Mouse (Mus musculus) MEL (cell line): Measurements from ENCODE around the gene Creb5. TPM values are rescaled to one million over a fixed set of nuclear protein-coding genes. Genes with fewer than 3 reads are reported as not detected.

Experiments
- DNase-seq: peaks from one replicate; pipeline ENCODE4 v3.0.0; 2011; ENCODE audit warnings: low read depth, low spot score
- H3K27ac ChIP-seq: 2 replicates; pipeline ENCODE4 v1.5.1; 2012; ENCODE audit warnings: low read depth, mild to moderate bottlenecking, control low read depth, low read length, moderate library complexity; ENCODE audit not compliant: control insufficient read depth
- H3K27me3 ChIP-seq, 2 experiments: fragments of 150-350 bp in 1 of 2; sonication (generic) in 1 of 2; 2 replicates each; pipeline ENCODE4 v1.6.1; 2012; ENCODE audit warnings: low read length in 2 of 2, mild to moderate bottlenecking in 2 of 2, improper control_type of control experiment in 1 of 2, moderate library complexity in 1 of 2; ENCODE audit not compliant: insufficient read depth in 2 of 2, control insufficient read depth in 1 of 2
- H3K36me3 ChIP-seq, 2 experiments: 2 replicates each; pipeline ENCODE4 v1.6.1; 2012 to 2014; ENCODE audit warnings: low read length in 2 of 2, improper control_type of control experiment in 1 of 2, inconsistent platforms in 1 of 2, mild to moderate bottlenecking in 1 of 2; ENCODE audit not compliant: insufficient read depth in 2 of 2, control insufficient read depth in 1 of 2
- H3K4me1 ChIP-seq, 2 experiments: fragments of 150-350 bp in 1 of 2; sonication (generic) in 1 of 2; 2 replicates each; pipeline ENCODE4 v1.6.1; 2012; ENCODE audit warnings: low read length in 2 of 2, improper control_type of control experiment in 1 of 2, mild to moderate bottlenecking in 1 of 2; ENCODE audit not compliant: insufficient read depth in 2 of 2, control insufficient read depth in 1 of 2
- H3K4me3 ChIP-seq, 2 experiments: fragments of 150-350 bp in 1 of 2; sonication (generic) in 1 of 2; 2 replicates each; pipeline ENCODE4 v1.5.1; 2012; ENCODE audit warnings: low read depth in 2 of 2, low read length in 2 of 2, mild to moderate bottlenecking in 2 of 2, moderate library complexity in 2 of 2, control low read depth in 1 of 2, improper control_type of control experiment in 1 of 2; ENCODE audit not compliant: control insufficient read depth in 1 of 2, insufficient read depth in 1 of 2
- H3K79me2 ChIP-seq: 2 replicates; pipeline ENCODE4 v1.6.1; 2012; ENCODE audit warnings: mild to moderate bottlenecking, low read length, moderate library complexity; ENCODE audit not compliant: control insufficient read depth, poor library complexity, insufficient read depth
- H3K9ac ChIP-seq: 2 replicates; pipeline ENCODE4 v1.6.1; 2012; ENCODE audit warnings: low read depth, mild to moderate bottlenecking, control low read depth, low read length, moderate library complexity; ENCODE audit not compliant: control insufficient read depth, poor library complexity, severe bottlenecking
- H3K9me3 ChIP-seq: fragments of 150-350 bp; sonication (generic); replicated peaks from 2 replicates; pipeline ENCODE4 v1.6.1; 2012; ENCODE audit warnings: mild to moderate bottlenecking, low read length, improper control_type of control experiment, moderate library complexity; ENCODE audit not compliant: insufficient read depth
- CHD1 ChIP-seq: IDR thresholded peaks from 2 replicates; pipeline ENCODE4 v1.6.1; 2012; ENCODE audit warnings: low read depth, mild to moderate bottlenecking, inconsistent platforms, low read length, improper control_type of control experiment
- E2F4 ChIP-seq: IDR thresholded peaks from 2 replicates; pipeline ENCODE4 v1.6.1; 2011; ENCODE audit warnings: low read depth, low read length, improper control_type of control experiment, borderline replicate concordance
- ETS1 ChIP-seq: IDR thresholded peaks from 2 replicates; pipeline ENCODE4 v1.6.1; 2012; ENCODE audit warnings: low read depth, mild to moderate bottlenecking, inconsistent platforms, low read length, improper control_type of control experiment, moderate library complexity
- GABPA ChIP-seq: IDR thresholded peaks from 2 replicates; pipeline ENCODE4 v1.6.1; 2012; ENCODE audit warnings: low read depth, mild to moderate bottlenecking, inconsistent platforms, low read length, improper control_type of control experiment, moderate library complexity
- JUND ChIP-seq: IDR thresholded peaks from 2 replicates; pipeline ENCODE4 v1.6.1; 2011; ENCODE audit warnings: low read depth, mild to moderate bottlenecking, improper control_type of control experiment, low read length
- KAT2A ChIP-seq: conservative IDR thresholded peaks from 2 replicates; pipeline ENCODE4 v1.6.1; 2012; ENCODE audit warnings: low read depth, low read length, improper control_type of control experiment, inconsistent platforms
- MAFK ChIP-seq: IDR thresholded peaks from 2 replicates; pipeline ENCODE4 v1.6.1; 2011; ENCODE audit warnings: low read depth, mild to moderate bottlenecking, low read length, improper control_type of control experiment, borderline replicate concordance
- MAZ ChIP-seq: IDR thresholded peaks from 2 replicates; pipeline ENCODE4 v1.6.1; 2012; ENCODE audit warnings: low read depth, mild to moderate bottlenecking, inconsistent platforms, low read length, improper control_type of control experiment
- MXI1 ChIP-seq: IDR thresholded peaks from 2 replicates; pipeline ENCODE4 v1.6.1; 2011; ENCODE audit warnings: mild to moderate bottlenecking, low read depth, low read length, improper control_type of control experiment
- NRF1 ChIP-seq: IDR thresholded peaks from 2 replicates; pipeline ENCODE4 v1.6.1; 2014; ENCODE audit warnings: low read depth, mild to moderate bottlenecking, inconsistent platforms, low read length, improper control_type of control experiment, moderate library complexity; ENCODE audit not compliant: poor library complexity, insufficient read depth, severe bottlenecking
- POLR2AphosphoS2 ChIP-seq: IDR thresholded peaks from 2 replicates; pipeline ENCODE4 v1.6.1; 2011; ENCODE audit warnings: low read length, improper control_type of control experiment
- RCOR1 ChIP-seq: IDR thresholded peaks from 2 replicates; pipeline ENCODE4 v1.6.1; 2012; ENCODE audit warnings: low read depth, mild to moderate bottlenecking, inconsistent platforms, low read length, improper control_type of control experiment
- SIN3A ChIP-seq: IDR thresholded peaks from 2 replicates; pipeline ENCODE4 v1.6.1; 2012; ENCODE audit warnings: low read length, improper control_type of control experiment, inconsistent platforms
- TAL1 ChIP-seq: IDR thresholded peaks from 2 replicates; pipeline ENCODE4 v1.6.1; 2012; ENCODE audit warnings: mild to moderate bottlenecking, inconsistent platforms, low read length, moderate library complexity, mixed read lengths
- TBP ChIP-seq: IDR thresholded peaks from 2 replicates; pipeline ENCODE4 v1.8.0; 2011; ENCODE audit warnings: low read depth, low read length, improper control_type of control experiment
- TCF12 ChIP-seq: IDR thresholded peaks from 2 replicates; pipeline ENCODE4 v1.6.1; 2014; ENCODE audit warnings: low read depth, mild to moderate bottlenecking, inconsistent platforms, low read length, improper control_type of control experiment, moderate library complexity
- UBTF ChIP-seq: IDR thresholded peaks from 2 replicates; pipeline ENCODE4 v1.6.1; 2012; ENCODE audit warnings: low read depth, mild to moderate bottlenecking, inconsistent platforms, low read length, improper control_type of control experiment, moderate library complexity, borderline replicate concordance; ENCODE audit not compliant: insufficient read depth
- USF1 ChIP-seq: IDR thresholded peaks from 2 replicates; pipeline ENCODE4 v1.6.1; 2014; ENCODE audit warnings: low read depth, mild to moderate bottlenecking, inconsistent platforms, low read length, improper control_type of control experiment, moderate library complexity
- ZC3H11A ChIP-seq: IDR thresholded peaks from 2 replicates; pipeline ENCODE4 v1.6.1; 2012; ENCODE audit warnings: low read depth, mild to moderate bottlenecking, inconsistent platforms, low read length, improper control_type of control experiment
- ZMIZ1 ChIP-seq: IDR thresholded peaks from 2 replicates; pipeline ENCODE4 v1.6.1; 2012; ENCODE audit warnings: low read depth, mild to moderate bottlenecking, inconsistent platforms, low read length, improper control_type of control experiment, moderate library complexity
- ZNF384 ChIP-seq: IDR thresholded peaks from 2 replicates; pipeline ENCODE4 v1.6.1; 2012; ENCODE audit warnings: low read depth, mild to moderate bottlenecking, inconsistent platforms, low read length, improper control_type of control experiment
- polyA plus RNA-seq, 2 experiments: library from polyadenylated mRNA; stranded (reverse) in 1 of 2; unstranded in 1 of 2; fragments of >175 nt in 1 of 2; fragments of >200 nt in 1 of 2; gene quantifications; 2 replicates each; pipeline versions ENCODE4 v1.2.1 to v1.2.4; 2012; ENCODE audit warnings: low replicate concordance in 2 of 2, low read depth in 1 of 2; ENCODE audit not compliant: insufficient read length in 2 of 2, insufficient read depth in 1 of 2, missing spikeins in 1 of 2
- total RNA-seq: library from RNA; depleted of rRNA; stranded (reverse); fragments of 300-350 nt; gene quantifications from 2 replicates; pipeline ENCODE4 v1.2.3, GENCODE M21; 2012

Creb5 gene
- total and polyA plus RNA-seq, 3 experiments = not detected

DNA sequence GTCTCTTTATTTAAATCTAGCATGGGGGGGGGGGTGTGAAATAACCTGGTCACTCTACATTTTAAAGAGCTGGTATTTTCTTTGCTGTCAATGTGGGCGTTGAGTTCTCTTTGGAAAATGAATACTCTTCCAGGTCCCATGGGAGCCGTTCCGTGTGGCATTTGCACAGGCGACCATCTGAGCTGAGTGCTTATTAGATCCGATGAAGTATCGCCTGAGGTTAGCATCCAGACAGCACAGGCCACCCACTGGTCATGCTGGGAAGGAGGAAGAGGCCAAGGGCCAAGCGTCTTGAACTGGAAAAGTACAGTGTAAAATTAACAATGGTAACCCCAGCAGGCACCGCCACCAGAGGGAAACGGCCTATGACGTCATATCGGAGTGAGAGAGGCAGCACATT is 24.7 kb upstream of the Creb5 start:
- no peak for DNase-seq
- Histone ChIP-seq H3K27me3 (no peaks in the 10 kb centered on the region), H3K9me3 (no peaks in the 10 kb centered on the region), H3K9ac (no peak overlapping the region), H3K4me1 (no peaks in the 10 kb centered on the region), H3K27ac (no peak overlapping the region), H3K36me3 (no peaks in the 10 kb centered on the region), H3K4me3 (no peak overlapping the region), H3K79me2 (no peaks in the 10 kb centered on the region)
- TF ChIP-seq TBP = no peak
- no peak for TF ChIP-seq E2F4
- TF ChIP-seq MXI1 = no peak
- TF ChIP-seq ZMIZ1 = no peak
- TF ChIP-seq GABPA = no peak
- TF ChIP-seq JUND = no peak
- TF ChIP-seq KAT2A = no peak
- no peak for TF ChIP-seq USF1
- TF ChIP-seq TCF12 = no peak
- no peak for TF ChIP-seq ZC3H11A
- no peak for TF ChIP-seq RCOR1
- TF ChIP-seq MAFK = no peak
- TF ChIP-seq MAZ = no peak

DNA sequence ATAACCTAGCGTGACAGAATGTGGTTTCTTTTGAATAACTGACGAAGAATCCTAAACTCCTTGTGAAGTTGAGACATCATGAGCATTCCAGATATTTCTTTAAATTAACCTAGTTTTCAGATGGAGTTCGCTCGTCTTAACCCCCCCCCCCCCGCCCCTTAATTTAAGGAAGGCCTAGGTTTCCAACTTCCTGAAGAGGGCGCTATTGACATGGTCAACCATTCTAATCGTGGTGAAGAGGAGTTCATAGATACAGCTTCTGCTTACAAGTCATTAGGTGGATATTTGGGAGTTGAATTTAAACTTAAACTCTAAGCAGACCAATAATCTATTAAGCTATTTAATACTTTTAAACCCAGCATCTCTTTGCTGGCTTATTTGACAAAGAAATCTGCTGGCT is 20.0 kb upstream of the Creb5 start:
- no peaks in the 10 kb centered on the region for H3K79me2 ChIP-seq
- H3K4me3 ChIP-seq = no peak overlapping the region
- no peaks in the 10 kb centered on the region for H3K27me3 ChIP-seq
- H3K9ac ChIP-seq = no peak overlapping the region
- H3K27ac ChIP-seq = no peak overlapping the region
- no peaks in the 10 kb centered on the region for H3K9me3 ChIP-seq
- no peak for DNase-seq
- no peak for TF ChIP-seq NRF1
- TF ChIP-seq CHD1 = no peak
- no peak for TF ChIP-seq GABPA
- no peak for TF ChIP-seq ZMIZ1
- no peak for TF ChIP-seq ZC3H11A
- TF ChIP-seq POLR2AphosphoS2 = no peak
- TF ChIP-seq ETS1 = no peak
- no peak for TF ChIP-seq UBTF
- TF ChIP-seq TAL1 = no peak
- TF ChIP-seq SIN3A = no peak
- TF ChIP-seq ZNF384 = no peak
- no peak for TF ChIP-seq JUND
- TF ChIP-seq TCF12 = no peak
- TF ChIP-seq MAFK = no peak
- no peaks in the 10 kb centered on the region for H3K4me1 ChIP-seq
- H3K36me3 ChIP-seq = no peaks in the 10 kb centered on the region
